Mouse (Mus musculus): Measurements from ENCODE around the gene Ntrk3. TPM values are rescaled to one million over a fixed set of nuclear protein-coding genes. Genes with fewer than 3 reads are reported as not detected.

Gene Ntrk3
- polyA plus RNA-seq, 1 experiment from 2014 or later = 0.24 TPM

DNA sequence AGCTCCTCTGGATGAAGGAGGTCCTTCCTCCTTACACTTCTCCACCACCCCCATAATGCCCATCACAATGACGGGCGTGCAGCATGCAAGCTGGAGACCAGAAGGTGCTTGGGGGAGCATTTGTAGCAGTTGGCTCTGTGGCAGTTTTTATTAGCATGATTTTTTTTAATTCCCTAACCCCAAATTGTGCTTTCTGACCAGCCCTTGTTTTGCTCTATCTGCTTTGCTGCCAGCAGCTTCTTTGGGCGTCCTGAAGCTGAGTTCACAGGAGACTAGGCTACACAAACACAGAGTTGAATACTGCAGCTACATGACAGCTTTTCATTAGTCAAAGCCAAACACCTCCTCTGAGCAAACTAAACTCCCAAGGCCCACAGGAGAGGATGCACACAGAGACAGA, 296.9 kb downstream of the Ntrk3 start:
- no peak overlapping the region for H3K9ac ChIP-seq
- ATAC-seq = no peak
- H3K4me1 ChIP-seq = no peaks in the 10 kb centered on the region
- H3K36me3 ChIP-seq = no peaks in the 10 kb centered on the region
- H3K27me3 ChIP-seq (replicated peaks) = no peaks in the 10 kb centered on the region
- H3K9me3 ChIP-seq (replicated peaks) = no peaks in the 10 kb centered on the region
- WGBS (ENCODE audit: insufficient replicate concordance) = 55% methylated on average over 3 of the region's 3 CpGs
- no peak overlapping the region for H3K4me2 ChIP-seq
- no peak overlapping the region for H3K4me3 ChIP-seq
- H3K27ac ChIP-seq = no peak overlapping the region

DNA sequence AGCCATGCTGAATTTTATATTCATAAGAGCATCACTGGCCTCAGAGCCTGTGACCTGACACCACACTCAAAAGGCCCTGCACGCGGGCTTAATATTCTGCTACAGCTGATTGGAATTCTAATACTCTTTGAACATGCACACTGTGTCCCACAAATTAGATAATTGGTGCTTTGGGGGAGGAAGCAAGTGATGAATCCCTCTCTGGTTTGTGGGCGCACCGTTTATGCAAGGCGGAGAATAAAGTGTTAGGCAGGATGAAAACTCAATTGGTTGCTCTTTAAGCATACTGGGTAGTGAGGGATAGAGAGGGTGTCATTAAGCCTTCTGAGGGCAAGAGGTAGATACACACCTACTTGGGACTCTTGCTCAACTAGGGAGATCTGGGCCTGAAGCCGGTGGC, 297.3 kb downstream of the Ntrk3 start:
- Histone ChIP-seq H3K27ac (no peak overlapping the region), H3K4me2 (no peak overlapping the region), H3K4me1 (no peaks in the 10 kb centered on the region), H3K4me3 (no peak overlapping the region), H3K9me3 (replicated peaks) (no peaks in the 10 kb centered on the region), H3K9ac (no peak overlapping the region), H3K36me3 (no peaks in the 10 kb centered on the region), H3K27me3 (replicated peaks) (no peaks in the 10 kb centered on the region)
- ATAC-seq = no peak
- 75% methylated on average over 6 of the region's 6 CpGs for WGBS (ENCODE audit: insufficient replicate concordance)

DNA sequence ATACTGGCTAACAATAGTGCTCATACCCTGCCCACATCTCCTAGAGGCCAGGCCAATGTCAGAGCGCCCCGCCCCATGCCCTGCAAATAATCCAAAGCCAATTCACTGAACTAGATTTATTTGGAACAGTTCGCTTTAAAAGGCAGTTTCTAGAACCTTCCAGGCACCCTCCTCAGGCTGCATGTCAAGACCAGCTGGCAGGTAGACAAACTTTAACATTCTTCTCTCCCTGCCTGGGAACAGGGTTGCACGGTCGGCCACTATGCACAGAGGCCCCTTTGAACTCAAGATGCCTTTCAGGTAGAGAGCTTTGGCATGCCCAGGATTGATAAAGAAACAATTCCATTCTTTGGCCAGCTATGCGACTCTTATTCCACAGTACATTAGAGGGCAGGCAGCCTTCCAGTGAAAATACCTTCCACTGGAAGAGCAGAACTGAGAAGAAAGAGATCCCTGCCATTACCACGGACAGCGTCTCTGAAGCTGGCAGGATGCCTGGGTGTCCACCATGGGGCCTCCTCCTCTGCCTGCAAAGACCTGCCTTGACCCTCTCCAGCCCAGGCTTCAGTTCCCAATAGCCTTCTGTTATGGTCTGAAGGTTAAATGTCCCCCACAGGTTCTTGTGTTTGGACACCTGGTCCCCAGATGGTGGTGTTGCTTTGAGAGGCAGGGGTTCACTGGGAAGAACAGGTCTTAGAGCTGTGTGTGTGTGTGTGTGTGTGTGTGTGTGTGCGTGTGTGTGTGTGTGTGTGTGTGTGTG, 298.3 kb downstream of the Ntrk3 start:
- H3K27me3 ChIP-seq (replicated peaks) = no peaks in the 10 kb centered on the region
- no peaks in the 10 kb centered on the region for H3K9me3 ChIP-seq (replicated peaks)
- no peaks in the 10 kb centered on the region for H3K4me1 ChIP-seq
- ATAC-seq = no peak
- H3K4me2 ChIP-seq = no peak overlapping the region
- no peaks in the 10 kb centered on the region for H3K36me3 ChIP-seq
- no peak overlapping the region for H3K4me3 ChIP-seq
- H3K9ac ChIP-seq = no peak overlapping the region
- H3K27ac ChIP-seq = no peak overlapping the region
- 65% methylated on average over 9 of the region's 9 CpGs for WGBS (ENCODE audit: insufficient replicate concordance)

DNA sequence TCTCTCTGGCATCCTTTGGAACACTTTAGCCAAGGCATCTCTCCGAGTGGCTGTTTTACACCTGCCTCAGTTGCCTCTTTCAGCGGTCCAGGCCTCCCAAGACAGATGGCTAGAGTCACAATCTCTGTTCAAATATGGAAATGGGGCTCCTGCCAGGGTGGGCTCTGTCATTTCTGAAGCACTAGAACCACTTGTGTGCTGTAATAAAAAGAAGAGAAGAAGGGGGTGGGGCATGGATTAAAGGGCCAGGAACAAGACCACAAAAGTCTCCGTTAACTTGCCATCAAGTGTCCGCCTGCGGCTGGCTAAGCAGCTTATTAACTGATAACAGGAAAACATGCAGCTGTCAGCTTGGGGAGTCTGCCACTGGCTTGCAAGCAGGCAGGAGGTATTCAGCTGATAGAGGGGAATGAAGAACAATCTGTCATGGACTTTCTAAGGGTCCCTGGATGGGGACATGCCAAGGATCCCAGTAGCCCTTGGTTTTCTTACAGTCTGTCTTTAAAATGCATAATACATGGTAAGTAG, 304.1 kb downstream of the Ntrk3 start:
- ATAC-seq = no peak
- 49% methylated on average over 5 of the region's 5 CpGs for WGBS (ENCODE audit: insufficient replicate concordance)
- H3K9ac ChIP-seq = no peak overlapping the region
- no peaks in the 10 kb centered on the region for H3K9me3 ChIP-seq (replicated peaks)
- no peaks in the 10 kb centered on the region for H3K27me3 ChIP-seq (replicated peaks)
- H3K4me3 ChIP-seq = no peak overlapping the region
- no peaks in the 10 kb centered on the region for H3K36me3 ChIP-seq
- H3K4me1 ChIP-seq = no peaks in the 10 kb centered on the region
- no peak overlapping the region for H3K4me2 ChIP-seq
- no peak overlapping the region for H3K27ac ChIP-seq

DNA sequence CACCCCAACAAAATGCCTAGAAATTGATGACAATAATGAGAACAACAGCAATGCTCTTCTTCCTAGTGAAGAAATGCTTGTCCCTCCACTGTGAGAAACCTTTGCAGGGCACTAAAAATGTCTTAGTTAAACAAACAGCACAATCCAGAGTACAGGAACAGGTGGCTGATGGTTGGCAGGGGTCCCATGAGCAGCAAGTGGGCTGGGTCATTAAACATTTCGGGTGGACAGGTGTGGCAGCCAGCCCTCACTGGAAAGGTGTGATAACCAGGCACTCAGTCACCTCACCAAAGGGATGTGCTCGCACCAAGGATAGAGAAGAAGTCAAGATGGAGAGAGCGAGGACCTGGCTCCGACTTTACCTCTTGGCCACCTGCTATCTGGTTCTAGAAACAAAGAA, 306.2 kb downstream of the Ntrk3 start:
- Histone ChIP-seq H3K4me3 (no peak overlapping the region), H3K27me3 (replicated peaks) (no peaks in the 10 kb centered on the region), H3K9ac (no peak overlapping the region), H3K27ac (no peak overlapping the region), H3K36me3 (no peaks in the 10 kb centered on the region), H3K4me1 (no peaks in the 10 kb centered on the region), H3K9me3 (replicated peaks) (no peaks in the 10 kb centered on the region), H3K4me2 (no peak overlapping the region)
- 66% methylated on average over 4 of the region's 4 CpGs for WGBS (ENCODE audit: insufficient replicate concordance)
- ATAC-seq = no peak

DNA sequence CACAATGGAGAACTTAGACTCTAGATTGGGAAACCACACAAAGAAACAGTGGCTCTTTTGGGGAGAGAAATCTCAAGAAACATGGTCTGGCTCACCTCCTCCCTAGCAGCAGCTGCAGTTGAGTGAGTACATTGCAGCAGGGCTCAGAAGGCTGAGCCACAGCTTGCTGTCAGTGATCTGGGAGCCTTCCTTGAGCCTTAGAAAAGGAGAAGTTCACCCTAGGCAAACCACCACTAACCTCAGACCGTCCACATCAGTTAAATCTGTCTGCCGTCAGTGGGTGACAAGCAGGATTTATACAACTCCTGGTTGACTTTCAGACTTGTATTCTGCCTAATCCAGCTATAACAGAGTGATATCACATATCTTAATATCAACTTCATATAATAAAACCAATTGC, 325.6 kb downstream of the Ntrk3 start:
- ATAC-seq = no peak

DNA sequence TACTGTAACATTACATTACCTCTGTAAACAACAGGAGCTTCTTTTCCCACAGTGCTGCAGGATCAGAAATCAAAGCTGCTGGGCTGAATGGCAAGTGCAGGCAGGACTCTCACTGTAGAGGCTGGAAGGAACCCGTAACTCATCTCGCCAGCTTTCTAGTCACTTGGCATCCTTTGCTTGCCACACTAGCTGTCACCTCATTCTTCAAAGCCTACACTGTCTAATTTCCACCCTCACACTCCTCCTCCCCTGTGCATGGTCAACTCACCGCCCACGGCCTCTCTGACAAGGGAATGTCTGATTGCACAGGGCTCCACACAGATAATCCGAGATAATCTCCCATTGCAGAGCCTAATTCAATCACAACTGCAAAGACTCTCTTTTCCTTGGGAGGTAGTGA, 327.8 kb downstream of the Ntrk3 start:
- 50% methylated on average over 5 of the region's 5 CpGs for WGBS (ENCODE audit: insufficient replicate concordance)
- no peak for ATAC-seq
- H3K27me3 ChIP-seq (replicated peaks) = no peaks in the 10 kb centered on the region
- no peak overlapping the region for H3K4me2 ChIP-seq
- no peaks in the 10 kb centered on the region for H3K4me1 ChIP-seq
- no peaks in the 10 kb centered on the region for H3K36me3 ChIP-seq
- H3K27ac ChIP-seq = no peak overlapping the region
- H3K4me3 ChIP-seq = no peak overlapping the region
- no peak overlapping the region for H3K9ac ChIP-seq
- H3K9me3 ChIP-seq (replicated peaks) = no peaks in the 10 kb centered on the region

More for the DNA sequence above, 325.6 kb downstream of the Ntrk3 start:
- 37% methylated on average over 2 of the region's 2 CpGs for WGBS (ENCODE audit: insufficient replicate concordance)
- no peak overlapping the region for H3K27ac ChIP-seq
- no peaks in the 10 kb centered on the region for H3K36me3 ChIP-seq
- no peak overlapping the region for H3K9ac ChIP-seq
- H3K4me3 ChIP-seq = no peak overlapping the region
- H3K4me1 ChIP-seq = no peaks in the 10 kb centered on the region
- no peaks in the 10 kb centered on the region for H3K9me3 ChIP-seq (replicated peaks)
- no peak overlapping the region for H3K4me2 ChIP-seq
- no peaks in the 10 kb centered on the region for H3K27me3 ChIP-seq (replicated peaks)

DNA sequence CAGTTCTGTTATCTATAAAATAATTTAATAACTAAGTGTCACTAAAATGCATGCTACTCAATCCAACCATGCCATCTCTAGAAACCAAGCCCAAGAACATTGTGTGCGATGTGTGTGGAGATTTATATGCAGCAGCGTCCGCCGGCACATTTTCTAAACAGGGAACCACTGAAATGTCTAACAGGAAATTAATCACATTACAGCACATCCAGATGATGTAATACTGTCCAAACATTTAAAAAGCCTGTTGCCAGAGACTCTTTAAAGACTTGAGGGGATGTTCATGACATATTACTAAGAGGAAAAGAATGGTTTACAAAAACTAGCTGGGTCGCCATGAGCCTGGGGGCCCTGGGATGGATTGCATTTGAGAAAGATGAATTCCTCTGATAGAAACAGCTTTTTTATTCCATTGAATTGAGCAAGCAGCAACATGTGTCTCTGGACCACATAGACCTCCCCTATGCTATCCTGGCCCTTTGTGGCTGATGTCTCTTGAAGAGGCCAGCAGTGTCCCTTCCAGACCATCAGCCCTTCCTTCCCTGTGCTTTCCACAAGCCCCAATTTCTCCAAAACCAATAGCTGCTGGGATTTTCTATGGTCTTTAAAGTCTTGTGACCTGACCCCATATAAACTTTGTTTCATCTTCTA, 331.0 kb downstream of the Ntrk3 start:
- no peak overlapping the region for H3K4me3 ChIP-seq
- H3K4me2 ChIP-seq = no peak overlapping the region
- no peak overlapping the region for H3K9ac ChIP-seq
- H3K4me1 ChIP-seq = no peaks in the 10 kb centered on the region
- no peaks in the 10 kb centered on the region for H3K9me3 ChIP-seq (replicated peaks)
- H3K27ac ChIP-seq = no peak overlapping the region
- H3K27me3 ChIP-seq (replicated peaks) = no peaks in the 10 kb centered on the region
- no peak for ATAC-seq
- H3K36me3 ChIP-seq = no peaks in the 10 kb centered on the region
- WGBS (ENCODE audit: insufficient replicate concordance) = 66% methylated on average over 5 of the region's 5 CpGs

DNA sequence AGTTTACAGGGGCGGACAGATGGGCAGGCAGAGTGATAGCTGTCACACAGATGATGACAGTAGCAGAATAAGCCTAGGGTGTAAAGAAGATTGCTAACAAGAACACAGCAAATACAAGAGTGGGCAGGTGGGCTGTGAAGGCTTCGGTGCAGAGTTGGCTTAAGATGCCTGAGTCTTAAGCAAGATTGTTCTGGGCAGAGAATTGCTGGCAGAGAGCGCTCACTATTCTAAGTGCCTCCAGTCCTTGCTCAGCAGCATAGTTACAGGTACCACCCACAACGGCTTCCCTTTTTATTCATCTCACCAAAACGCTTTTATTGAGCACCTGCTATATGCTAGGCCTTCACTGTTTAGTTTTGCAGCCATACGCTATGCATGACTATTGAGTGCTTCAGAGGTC, 333.3 kb downstream of the Ntrk3 start:
- Histone ChIP-seq H3K4me2 (no peak overlapping the region), H3K4me1 (no peaks in the 10 kb centered on the region), H3K9me3 (replicated peaks) (no peaks in the 10 kb centered on the region), H3K27ac (no peak overlapping the region), H3K4me3 (no peak overlapping the region), H3K9ac (no peak overlapping the region), H3K36me3 (no peaks in the 10 kb centered on the region), H3K27me3 (replicated peaks) (no peaks in the 10 kb centered on the region)
- WGBS (ENCODE audit: insufficient replicate concordance) = 74% methylated on average over 6 of the region's 6 CpGs
- no peak for ATAC-seq

DNA sequence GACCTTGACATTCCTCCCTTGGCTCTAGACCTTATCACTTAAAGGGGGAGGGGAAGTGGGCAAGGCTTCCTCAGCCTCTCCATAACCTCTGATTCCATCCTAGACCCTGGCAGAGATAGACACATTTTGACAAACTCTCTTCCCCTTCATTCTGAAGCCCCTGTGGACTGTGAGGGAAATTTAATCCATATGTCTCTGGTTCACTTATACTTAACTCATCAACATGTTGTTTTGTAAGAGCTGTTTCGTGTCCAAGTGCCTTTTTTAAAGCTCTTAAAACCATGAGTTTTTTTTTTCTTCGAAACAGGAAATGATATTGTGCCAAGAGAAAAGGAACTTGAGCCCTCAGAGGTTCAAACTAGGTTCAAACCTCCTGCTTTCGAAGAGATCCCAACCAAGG, 335.3 kb downstream of the Ntrk3 start:
- 33% methylated on average over 3 of the region's 3 CpGs for WGBS (ENCODE audit: insufficient replicate concordance)

DNA sequence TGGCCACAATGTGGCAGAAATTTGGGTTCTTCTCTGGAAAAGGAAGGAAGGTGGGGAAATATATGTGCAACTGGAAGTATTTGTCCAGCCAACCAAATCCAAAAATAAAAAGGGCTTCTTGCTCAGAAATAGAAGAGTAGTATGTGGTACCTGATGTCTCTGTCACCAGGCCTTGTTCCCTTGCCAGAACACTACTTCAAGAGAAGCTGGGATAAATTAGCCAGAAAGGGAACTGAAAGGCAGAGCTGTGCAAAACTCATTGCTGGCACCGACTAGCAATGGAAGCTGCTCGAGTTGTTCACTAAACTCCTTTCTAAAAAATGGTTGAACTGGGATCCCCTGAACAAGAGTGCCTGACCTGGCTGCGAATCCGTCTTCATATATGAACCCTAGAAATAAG, 337.6 kb downstream of the Ntrk3 start:
- H3K27ac ChIP-seq = no peak overlapping the region
- H3K4me2 ChIP-seq = no peak overlapping the region
- H3K36me3 ChIP-seq = no peaks in the 10 kb centered on the region
- WGBS (ENCODE audit: insufficient replicate concordance) = 54% methylated on average over 4 of the region's 4 CpGs
- ATAC-seq = no peak
- H3K9ac ChIP-seq = no peak overlapping the region
- no peaks in the 10 kb centered on the region for H3K9me3 ChIP-seq (replicated peaks)
- H3K4me1 ChIP-seq = no peaks in the 10 kb centered on the region
- no peaks in the 10 kb centered on the region for H3K27me3 ChIP-seq (replicated peaks)
- no peak overlapping the region for H3K4me3 ChIP-seq

More for the DNA sequence above, 335.3 kb downstream of the Ntrk3 start:
- no peaks in the 10 kb centered on the region for H3K4me1 ChIP-seq
- no peak overlapping the region for H3K4me2 ChIP-seq
- H3K9ac ChIP-seq = no peak overlapping the region
- H3K4me3 ChIP-seq = no peak overlapping the region
- ATAC-seq = no peak
- H3K9me3 ChIP-seq (replicated peaks) = no peaks in the 10 kb centered on the region
- H3K27me3 ChIP-seq (replicated peaks) = no peaks in the 10 kb centered on the region
- H3K27ac ChIP-seq = no peak overlapping the region
- no peaks in the 10 kb centered on the region for H3K36me3 ChIP-seq

DNA sequence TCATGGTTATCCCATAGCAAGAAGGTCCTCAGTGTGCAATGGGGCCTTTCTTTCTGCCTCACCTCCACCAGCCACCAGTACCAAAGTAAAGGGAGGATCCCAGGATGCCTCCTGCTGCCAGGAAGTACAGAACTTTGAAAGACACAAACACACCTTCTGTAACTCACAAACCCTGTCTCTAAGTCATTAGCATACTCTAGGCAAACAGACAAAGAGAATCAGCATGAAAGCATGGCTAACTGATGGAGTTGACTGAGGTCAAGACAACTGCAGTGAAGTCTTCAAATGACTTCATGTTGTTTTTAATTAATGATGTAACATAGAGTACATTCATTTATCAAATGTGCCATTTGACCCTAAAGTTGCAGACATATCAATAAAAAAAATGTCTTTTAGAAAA, 339.4 kb downstream of the Ntrk3 start:
- Histone ChIP-seq H3K27ac (no peak overlapping the region), H3K4me2 (no peak overlapping the region), H3K36me3 (no peaks in the 10 kb centered on the region), H3K27me3 (replicated peaks) (no peaks in the 10 kb centered on the region), H3K9me3 (replicated peaks) (no peaks in the 10 kb centered on the region), H3K4me3 (no peak overlapping the region), H3K9ac (no peak overlapping the region), H3K4me1 (no peaks in the 10 kb centered on the region)
- no peak for ATAC-seq
